ENCODE assay signal across 8 mouse cellular contexts in genomic region chr8:104027161-104027821, GRCm38 (mm10).
A peak's percentile ranks its signal among the peaks of the same experiment; 100 is the strongest.
DNase-seq lines count a peak whose midpoint lies in the region; ATAC-seq and TF ChIP-seq lines count a peak whose summit lies in the region.

No protein-coding gene starts in this region.

- no peak overlapping the region for H3K27ac ChIP-seq in intestine, postnatal 0 days (ENCODE audit: low read depth, low read length)
- no peak overlapping the region for H3K27ac ChIP-seq in intestine, embryonic 16.5 days (ENCODE audit: low read length)
- no peak overlapping the region for H3K27ac ChIP-seq in ES-E14 (ENCODE audit: insufficient read depth, low read depth, low read length, poor library complexity, severe bottlenecking)
- no peak overlapping the region for H3K27ac ChIP-seq in hindbrain, postnatal 0 days
- no peak overlapping the region for H3K27ac ChIP-seq in midbrain, embryonic 14.5 days (replicated peaks; ENCODE audit: low read depth, low read length)

- peaks cover 3% of the 10 kb centered on the region; the same call in 1 of the 2 replicates for H3K9me3 ChIP-seq in intestine, postnatal 0 days (ENCODE audit: control insufficient read depth)
- 0 out of 2 replicates have a peak, but pooled peaks cover 5% of the 10 kb centered on the region for H3K9me3 ChIP-seq in intestine, embryonic 16.5 days (ENCODE audit: control insufficient read depth, low read length)
- no peaks in the 10 kb centered on the region for H3K9me3 ChIP-seq in ES-E14 (ENCODE audit: control insufficient read depth, insufficient read depth, low read depth, low read length)
- no peaks in the 10 kb centered on the region for H3K9me3 ChIP-seq in hindbrain, postnatal 0 days (ENCODE audit: low read length)
- H3K9me3 ChIP-seq in midbrain, embryonic 14.5 days (ENCODE audit: control insufficient read depth, low read length): 0 out of 2 replicates have a peak, but pooled peaks cover 5% of the 10 kb centered on the region

- peak; percentile 76 for TF ChIP-seq CTCF in intestine, postnatal 0 days (IDR thresholded peaks at IDR 0.05; ENCODE audit: low read depth)
- TF ChIP-seq CTCF in hindbrain, postnatal 0 days (IDR thresholded peaks at IDR 0.05; ENCODE audit: low read depth): peak; percentile 78

- no peak overlapping the region for H3K4me2 ChIP-seq in intestine, postnatal 0 days (replicated peaks; ENCODE audit: low read depth)
- no peak overlapping the region for H3K4me2 ChIP-seq in intestine, embryonic 16.5 days (ENCODE audit: low read depth, low read length)
- H3K4me2 ChIP-seq in hindbrain, postnatal 0 days (ENCODE audit: low read depth, low read length): no peak overlapping the region
- no peak overlapping the region for H3K4me2 ChIP-seq in midbrain, embryonic 14.5 days (ENCODE audit: low read length)

- no peak overlapping the region for H3K9ac ChIP-seq in intestine, postnatal 0 days (ENCODE audit: low read depth, low read length)
- no peak overlapping the region for H3K9ac ChIP-seq in intestine, embryonic 16.5 days (ENCODE audit: low read depth, low read length)
- H3K9ac ChIP-seq in ES-E14 (ENCODE audit: insufficient read depth, low read depth, low read length, poor library complexity, severe bottlenecking): no peak overlapping the region
- no peak overlapping the region for H3K9ac ChIP-seq in hindbrain, postnatal 0 days (replicated peaks; ENCODE audit: low read length)
- H3K9ac ChIP-seq in midbrain, embryonic 14.5 days (replicated peaks; ENCODE audit: low read length): no peak overlapping the region

- no peak overlapping the region for H3K4me3 ChIP-seq in intestine, postnatal 0 days (ENCODE audit: low read depth, low read length)
- H3K4me3 ChIP-seq in intestine, embryonic 16.5 days (ENCODE audit: low read length): no peak overlapping the region
- no peak overlapping the region for H3K4me3 ChIP-seq in ES-E14 (ENCODE audit: insufficient read depth in 1 of 2, low read depth in 1 of 2, low read length in 2 of 2, poor library complexity in 1 of 2, severe bottlenecking in 1 of 2)
- no peak overlapping the region for H3K4me3 ChIP-seq in hindbrain, postnatal 0 days (ENCODE audit: low read length)
- no peak overlapping the region for H3K4me3 ChIP-seq in midbrain, embryonic 14.5 days (replicated peaks; ENCODE audit: low read depth, low read length)

- H3K27me3 ChIP-seq in intestine, postnatal 0 days (replicated peaks; ENCODE audit: control insufficient read depth, insufficient read depth, low read length): 0 out of 2 replicates have a peak, but pooled peaks cover 3% of the 10 kb centered on the region
- no peaks in the 10 kb centered on the region for H3K27me3 ChIP-seq in intestine, embryonic 16.5 days (replicated peaks; ENCODE audit: control insufficient read depth, insufficient read depth, low read length)
- no peaks in the 10 kb centered on the region for H3K27me3 ChIP-seq in hindbrain, postnatal 0 days (ENCODE audit: insufficient read depth, low read length)
- H3K27me3 ChIP-seq in midbrain, embryonic 14.5 days (ENCODE audit: control insufficient read depth, insufficient read depth, low read length): no peaks in the 10 kb centered on the region

- in situ Hi-C loops in ES-E14 (cut with MboI; ENCODE audit: low sequenced_read_pairs in 2 of 2, unreplicated experiment in 2 of 2): no loop called here

- DNase-seq in ES-E14 (ENCODE audit: low read depth, low spot score): no peak
- DNase-seq in adrenal gland, postnatal 36 days: peak; percentile 39 to 61
- DNase-seq in hindbrain, postnatal 0 days (ENCODE audit: low spot score): peak; percentile 78
- DNase-seq in midbrain, embryonic 14.5 days: peak; percentile 79
- DNase-seq in thymus, postnatal 25 days: no peak

- no peaks in the 10 kb centered on the region for H3K4me1 ChIP-seq in intestine, postnatal 0 days (replicated peaks; ENCODE audit: control insufficient read depth, insufficient read depth, low read length)
- H3K4me1 ChIP-seq in intestine, embryonic 16.5 days (ENCODE audit: control insufficient read depth, insufficient read depth, low read length): peaks cover 8% of the 10 kb centered on the region; the same call in 1 of the 2 replicates
- no peaks in the 10 kb centered on the region for H3K4me1 ChIP-seq in ES-E14 (ENCODE audit: control insufficient read depth in 2 of 2, insufficient read depth in 2 of 2, low read length in 2 of 2, poor library complexity in 1 of 2)
- H3K4me1 ChIP-seq in hindbrain, postnatal 0 days (ENCODE audit: insufficient read depth, low read length): no peaks in the 10 kb centered on the region
- H3K4me1 ChIP-seq in midbrain, embryonic 14.5 days (ENCODE audit: control insufficient read depth, insufficient read depth, low read length): no peaks in the 10 kb centered on the region

- ATAC-seq in intestine, postnatal 0 days: no peak
- ATAC-seq in intestine, embryonic 16.5 days: no peak
- peak; percentile 43; the same call in 1 of the 2 replicates for ATAC-seq in hindbrain, postnatal 0 days
- ATAC-seq in midbrain, embryonic 14.5 days (ENCODE audit: low FRiP score, low TSS enrichment): no peak
- ATAC-seq in activated CD4-positive, CD25-positive, alpha-beta regulatory T cell, adult 4 months: no peak

- 71% methylated on average over 11 of the region's 11 CpGs for WGBS in intestine, postnatal 0 days
- WGBS in intestine, embryonic 16.5 days: 73% methylated on average over 11 of the region's 11 CpGs
- WGBS in hindbrain, postnatal 0 days: 70% methylated on average over 11 of the region's 11 CpGs
- 71% methylated on average over 11 of the region's 11 CpGs for WGBS in midbrain, embryonic 14.5 days

- H3K36me3 ChIP-seq in intestine, postnatal 0 days (ENCODE audit: control insufficient read depth, insufficient read depth): no peaks in the 10 kb centered on the region; the same call in 1 of the 2 replicates
- no peaks in the 10 kb centered on the region for H3K36me3 ChIP-seq in intestine, embryonic 16.5 days (ENCODE audit: control insufficient read depth, insufficient read depth, low read length)
- H3K36me3 ChIP-seq in ES-E14 (ENCODE audit: control insufficient read depth, insufficient read depth, low read length, poor library complexity, severe bottlenecking): no peaks in the 10 kb centered on the region
- H3K36me3 ChIP-seq in hindbrain, postnatal 0 days (ENCODE audit: insufficient read depth, low read length): no peaks in the 10 kb centered on the region
- H3K36me3 ChIP-seq in midbrain, embryonic 14.5 days (ENCODE audit: control insufficient read depth, insufficient read depth, low read length): no peaks in the 10 kb centered on the region

TF ChIP-seq in ES-E14, 5 proteins besides CTCF, POLR2A, EP300 and RAD21:
- TF ChIP-seq ZNF384 (IDR thresholded peaks at IDR 0.05; ENCODE audit: low read depth, low read length) (no peak), ZC3H11A (IDR thresholded peaks at IDR 0.05; ENCODE audit: borderline replicate concordance, low read depth, low read length) (0 out of 2 replicates have a peak, but pooled peaks have one; percentile 19)

Comparison
In these comparisons a context has a peak if more than half of its experiments do, and no peak if none do; other contexts are left out.
1. DNase-seq: peak in adrenal gland, postnatal 36 days (2 of 2), hindbrain, postnatal 0 days (single experiment) and midbrain, embryonic 14.5 days (single experiment); none in ES-E14 (single experiment) and thymus, postnatal 25 days (single experiment).